Mouse (Mus musculus) ZHBTc4 (cell line): ENCODE results near the gene Mrgprg.

ENCODE experiments used
- DNase-seq: peaks from one replicate; pipeline ENCODE4 v3.0.0-alpha.2; 2011; ENCODE audit warnings: low read depth, low spot score

The Mrgprg gene

GRCm38 (mm10) chr7:143755357-143756124 is 11.3 kb downstream of the Mrgprg start:
- DNase-seq, result no peak

- peak; percentile 62 for DNase-seq
These were observed 12.6 kb downstream of the Mrgprg start for GRCm38 (mm10) chr7:143753990-143754715.

- DNase-seq, result no peak
These were observed 14.2 kb downstream of the Mrgprg start for GRCm38 (mm10) chr7:143752606-143753005.

GRCm38 (mm10) chr7:143752056-143752455 is 14.7 kb downstream of the Mrgprg start:
- no peak for DNase-seq

GRCm38 (mm10) chr7:143751380-143751779 is 15.4 kb downstream of the Mrgprg start:
- DNase-seq, result no peak

GRCm38 (mm10) chr7:143749045-143749444 is 17.7 kb downstream of the Mrgprg start:
- no peak for DNase-seq

GRCm38 (mm10) chr7:143748041-143748868 is 18.5 kb downstream of the Mrgprg start:
- peak; percentile 89 for DNase-seq

- DNase-seq, result no peak
These were observed 26.1 kb downstream of the Mrgprg start for GRCm38 (mm10) chr7:143740653-143741052.

- peak; percentile 72 for DNase-seq
These were observed 27.0 kb downstream of the Mrgprg start for GRCm38 (mm10) chr7:143739511-143740461.

GRCm38 (mm10) chr7:143738601-143739006 is 28.2 kb downstream of the Mrgprg start:
- DNase-seq, result no peak

GRCm38 (mm10) chr7:143738194-143738593 is 28.6 kb downstream of the Mrgprg start:
- no peak for DNase-seq

GRCm38 (mm10) chr7:143733746-143734145 is 33.0 kb downstream of the Mrgprg start:
- DNase-seq, result no peak

GRCm38 (mm10) chr7:143729886-143730285 is 36.9 kb downstream of the Mrgprg start:
- no peak for DNase-seq

GRCm38 (mm10) chr7:143726396-143726795 is 40.4 kb downstream of the Mrgprg start:
- DNase-seq, result no peak

- DNase-seq, result no peak
These were observed 43.0 kb downstream of the Mrgprg start for GRCm38 (mm10) chr7:143723841-143724240.

- DNase-seq, result no peak
These were observed 44.1 kb downstream of the Mrgprg start for GRCm38 (mm10) chr7:143722646-143723045.

GRCm38 (mm10) chr7:143717811-143718210 is 49.0 kb downstream of the Mrgprg start:
- no peak for DNase-seq
